ENCODE assay signal across 8 mouse cellular contexts in the genomic region with DNA sequence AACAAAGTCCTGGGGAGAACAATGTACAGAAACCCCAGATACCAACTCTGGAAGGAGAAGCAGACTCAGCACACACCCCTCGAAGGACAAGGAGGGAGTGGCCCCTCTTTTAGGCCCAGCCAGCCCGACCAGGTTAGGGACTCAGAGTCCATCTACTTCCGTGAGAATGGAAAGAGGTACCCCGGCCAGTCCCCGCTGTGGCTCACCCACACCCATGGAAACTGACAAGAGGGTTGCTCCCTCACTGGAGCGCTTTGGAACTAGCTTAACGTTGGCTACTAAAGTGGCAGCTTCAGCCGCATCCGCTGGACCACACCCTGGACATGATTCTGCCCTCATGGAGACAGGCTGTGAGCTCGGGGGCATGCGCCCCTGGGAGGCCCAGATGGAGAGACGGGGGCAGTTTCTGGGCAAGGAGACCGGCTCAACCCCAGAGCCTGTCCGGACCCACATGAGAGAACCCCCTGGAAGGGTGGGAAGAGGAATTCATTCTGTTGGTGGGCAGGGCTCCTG. TPM values are rescaled to one million over a fixed set of nuclear protein-coding genes. Genes with fewer than 3 reads are reported as not detected.
A peak's percentile ranks its signal among the peaks of the same experiment; 100 is the strongest.
DNase-seq lines count a peak whose midpoint lies in the region; ATAC-seq and TF ChIP-seq lines count a peak whose summit lies in the region.

No protein-coding gene starts in this region.

- H3K9ac ChIP-seq in forebrain, embryonic 14.5 days (ENCODE audit: low read length): peak overlapping the region; percentile 76
- H3K9ac ChIP-seq in liver, embryonic 11.5 days (ENCODE audit: low read depth, low read length): no peak overlapping the region

- 23% methylated on average over 14 of the region's 14 CpGs for WGBS in heart, embryonic 10.5 days
- WGBS in forebrain, embryonic 14.5 days: 34% methylated on average over 14 of the region's 14 CpGs
- WGBS in liver, embryonic 11.5 days: 58% methylated on average over 14 of the region's 14 CpGs

- no peaks in the 10 kb centered on the region for H3K9me3 ChIP-seq in heart, embryonic 10.5 days
- H3K9me3 ChIP-seq in E14TG2a.4 (ENCODE audit: low read length): no peaks in the 10 kb centered on the region
- no peaks in the 10 kb centered on the region for H3K9me3 ChIP-seq in forebrain, embryonic 14.5 days (replicated peaks; ENCODE audit: control insufficient read depth, low read length)
- no peaks in the 10 kb centered on the region for H3K9me3 ChIP-seq in liver, embryonic 11.5 days (ENCODE audit: control insufficient read depth, low read length)

- H3K27me3 ChIP-seq in heart, embryonic 10.5 days (ENCODE audit: insufficient read depth, poor library complexity, severe bottlenecking): peaks cover 63% of the 10 kb centered on the region
- H3K27me3 ChIP-seq in E14TG2a.4 (ENCODE audit: insufficient read depth, low read length): peaks cover 85% of the 10 kb centered on the region
- peaks cover 11% of the 10 kb centered on the region for H3K27me3 ChIP-seq in forebrain, embryonic 14.5 days (replicated peaks; ENCODE audit: control insufficient read depth, insufficient read depth, low read length)
- H3K27me3 ChIP-seq in liver, embryonic 11.5 days (replicated peaks; ENCODE audit: control insufficient read depth, insufficient read depth, low read length): peaks cover 22% of the 10 kb centered on the region

- no peak for ATAC-seq in forebrain, embryonic 14.5 days
- no peak for ATAC-seq in liver, embryonic 11.5 days (replicated peaks; ENCODE audit: low FRiP score)
- no peak for ATAC-seq in monocyte, adult 5-6 weeks (replicated peaks; ENCODE audit: insufficient number of reproducible peaks, low FRiP score, low TSS enrichment, poor library complexity, severe bottlenecking)

- H3K4me3 ChIP-seq in heart, embryonic 10.5 days: peak overlapping the region; percentile 78
- peak overlapping the region; percentile 70 for H3K4me3 ChIP-seq in E14TG2a.4 (replicated peaks; ENCODE audit: low read length)
- peak overlapping the region; percentile 54 for H3K4me3 ChIP-seq in forebrain, embryonic 14.5 days (ENCODE audit: low read depth, low read length)
- peak overlapping the region; percentile 72 for H3K4me3 ChIP-seq in liver, embryonic 11.5 days (ENCODE audit: low read depth, low read length)

- DNase-seq in heart, embryonic 10.5 days (ENCODE audit: low spot score): no peak
- DNase-seq in heart, postnatal 4 days: no peak
- DNase-seq in forebrain, embryonic 14.5 days (ENCODE audit: low spot score): no peak
- no peak for DNase-seq in liver, embryonic 11.5 days (ENCODE audit: low spot score)
- no peak for DNase-seq in layer of hippocampus, postnatal 25 days (ENCODE audit: extremely low spot score in 1 of 2, low spot score in 1 of 2)
- no peak for DNase-seq in cerebellum, postnatal 4 days (ENCODE audit: low spot score in 2 of 2)

- peaks cover 54% of the 10 kb centered on the region for H3K4me1 ChIP-seq in heart, embryonic 10.5 days
- H3K4me1 ChIP-seq in E14TG2a.4 (replicated peaks; ENCODE audit: low read depth, low read length): peaks cover 36% of the 10 kb centered on the region
- H3K4me1 ChIP-seq in forebrain, embryonic 14.5 days (ENCODE audit: control insufficient read depth, insufficient read depth, low read length): peaks cover 6% of the 10 kb centered on the region
- H3K4me1 ChIP-seq in liver, embryonic 11.5 days (replicated peaks; ENCODE audit: control insufficient read depth, insufficient read depth, low read length): peaks cover 39% of the 10 kb centered on the region

- H3K4me2 ChIP-seq in forebrain, embryonic 14.5 days (ENCODE audit: low read length): peak overlapping the region; percentile 94
- H3K4me2 ChIP-seq in liver, embryonic 11.5 days: peak overlapping the region; percentile 90

- H3K27ac ChIP-seq in heart, embryonic 10.5 days: peak overlapping the region; percentile 92; the same call in 1 of the 2 replicates
- no peak overlapping the region for H3K27ac ChIP-seq in forebrain, embryonic 14.5 days (ENCODE audit: low read depth, low read length)
- H3K27ac ChIP-seq in liver, embryonic 11.5 days (ENCODE audit: low read depth, low read length): no peak overlapping the region

- TF ChIP-seq CTCF in E14TG2a.4 (conservative IDR thresholded peaks at IDR 0.05; ENCODE audit: low read length): no peak

- peaks cover 10% of the 10 kb centered on the region; the same call in 1 of the 2 replicates for H3K36me3 ChIP-seq in heart, embryonic 10.5 days
- H3K36me3 ChIP-seq in E14TG2a.4 (ENCODE audit: insufficient read depth, low read length): no peaks in the 10 kb centered on the region
- H3K36me3 ChIP-seq in forebrain, embryonic 14.5 days (ENCODE audit: control insufficient read depth, insufficient read depth, low read length): no peaks in the 10 kb centered on the region
- H3K36me3 ChIP-seq in liver, embryonic 11.5 days (ENCODE audit: control insufficient read depth, insufficient read depth, low read length): no peaks in the 10 kb centered on the region; the same call in 1 of the 2 replicates

RNA-seq across cellular contexts. Expression of a gene that starts 2.7 kb away (rescaled TPM):
- polyA plus RNA-seq in heart, embryonic 10.5 days (2016; fragmentation: Nextera tagmentation; extraction: Ambion mirVana): 4.0 and 4.6 TPM in 2 replicates
- 10 to 100 TPM; 62.2 to 67.2 TPM for total RNA-seq in heart, postnatal 4 days (2021)
- polyA plus RNA-seq in forebrain, embryonic 14.5 days (2014; fragmentation: Nextera tagmentation; extraction: Ambion mirVana): 1.3 and 1.5 TPM in 2 replicates
- 4.1 and 4.3 TPM in 2 replicates for polyA plus RNA-seq in liver, embryonic 11.5 days (2014; fragmentation: Nextera tagmentation; extraction: Ambion mirVana)
- 10 to 100 TPM; 24.4 to 26.5 TPM for total RNA-seq in layer of hippocampus, postnatal 25 days (2021)
- total RNA-seq in monocyte, adult 5-6 weeks (2017): 32.2 to 77.3 TPM (median 38.3 TPM) in 3 replicates
